Mouse (Mus musculus): ENCODE measurements around the gene Podn.

Podn gene

DNA sequence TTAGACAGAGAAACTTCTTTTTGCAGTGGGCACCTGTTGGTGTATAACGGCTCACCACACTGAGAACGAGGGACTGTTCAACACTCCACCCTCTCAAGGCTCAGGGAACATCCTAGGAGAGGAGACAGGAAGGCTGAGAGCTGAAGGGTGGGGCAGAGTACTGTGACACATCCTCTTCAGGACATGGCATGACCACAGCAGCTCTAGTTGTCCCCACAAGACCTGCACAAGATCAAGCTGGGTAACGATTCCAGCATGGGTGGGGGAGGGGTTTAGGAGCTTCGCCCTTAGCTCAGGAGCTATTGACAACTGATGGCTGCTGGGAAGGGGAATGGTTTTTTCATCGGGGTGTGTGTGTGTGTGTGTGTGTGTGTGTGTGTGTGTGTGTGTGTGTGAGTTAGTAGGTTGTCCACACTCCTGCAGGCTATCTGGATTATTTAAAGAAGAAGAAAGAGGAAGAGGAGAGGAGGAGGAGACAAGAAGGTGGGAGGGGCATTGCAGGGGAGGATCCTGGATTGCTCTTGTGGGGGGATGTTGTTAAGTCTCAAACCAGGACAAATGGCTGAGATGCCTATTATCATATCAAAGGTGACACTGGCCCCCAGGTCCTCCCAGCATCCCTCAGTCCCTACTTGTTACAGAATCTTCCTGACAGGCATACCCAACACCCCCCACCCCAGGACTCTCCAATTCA lies 129.7 kb downstream of the Podn start:
- no peak for DNase-seq (ENCODE audit: low spot score)

Measured in ovary, adult 18-20 months (tissue).